Mouse (Mus musculus) stomach, embryonic 16.5 days (tissue): ENCODE results near the gene Selenot. TPM values are rescaled to one million over a fixed set of nuclear protein-coding genes. Genes with fewer than 3 reads are reported as not detected.
"Not testable (repeated sequence)": the region's sequence is repeated elsewhere in the genome, so short reads cannot be mapped to it uniquely, and the experiment has no call there.

Experiments used
- ATAC-seq: fragments of 200-750 bp; cut with Nextera tagmentation; 2 replicates; pipeline ENCODE4 v1.8.0; 2017; ENCODE audit warnings: moderate number of reproducible peaks, moderate TSS enrichment; ENCODE audit not compliant: insufficient read depth, low FRiP score
- H3K27ac ChIP-seq: fragments of 300-500 bp; sonication (generic); 2 replicates; pipeline ENCODE4 v1.5.1; 2014; ENCODE audit warnings: low read length
- H3K27me3 ChIP-seq: fragments of 300-500 bp; sonication (generic); 2 replicates; pipeline ENCODE4 v1.6.1; 2014; ENCODE audit warnings: low read length, control low read depth, mixed read lengths; ENCODE audit not compliant: control insufficient read depth, insufficient read depth
- H3K36me3 ChIP-seq: fragments of 300-500 bp; sonication (generic); 2 replicates; pipeline ENCODE4 v1.6.1; 2014; ENCODE audit warnings: low read length; ENCODE audit not compliant: control insufficient read depth, insufficient read depth
- H3K4me1 ChIP-seq: fragments of 300-500 bp; sonication (generic); 2 replicates; pipeline ENCODE4 v1.6.1; 2014; ENCODE audit warnings: low read length, control low read depth, mixed read lengths; ENCODE audit not compliant: control insufficient read depth, insufficient read depth
- H3K4me2 ChIP-seq: fragments of 300-500 bp; sonication (generic); 2 replicates; pipeline ENCODE4 v1.6.1; 2014; ENCODE audit warnings: low read depth, low read length, mixed read lengths
- H3K4me3 ChIP-seq: fragments of 300-500 bp; sonication (generic); replicated peaks from 2 replicates; pipeline ENCODE4 v1.5.1; 2014; ENCODE audit warnings: mild to moderate bottlenecking, low read length
- H3K9ac ChIP-seq: fragments of 300-500 bp; sonication (generic); 2 replicates; pipeline ENCODE4 v1.6.1; 2014; ENCODE audit warnings: low read length
- H3K9me3 ChIP-seq: fragments of 300-500 bp; sonication (generic); replicated peaks from 2 replicates; pipeline ENCODE4 v1.6.1; 2016; ENCODE audit warnings: low read length, control low read depth; ENCODE audit not compliant: control insufficient read depth
- WGBS: fragments of 180-500 bp; shearing (Covaris S2); extraction: QIAGEN DNeasy Blood & Tissue Kit; methylation state at CpG from one replicate; pipeline ENCODE4 v1.1.7; 2014; 5-methylcytosine and 5-hydroxymethylcytosine counted together
- polyA plus RNA-seq: library from polyadenylated mRNA; unstranded; fragments of >200 nt; fragmentation: Nextera tagmentation; extraction: Ambion mirVana; gene quantifications from 2 replicates; pipeline ENCODE4 v1.2.1, GENCODE M21; 2015

Gene Selenot
- polyA plus RNA-seq, 1 experiment from 2014 or later = 20.1 TPM

GRCm38 (mm10) chr3:58577506-58578050 is 1.1 kb downstream of the Selenot start:
- Histone ChIP-seq H3K4me3 (peak overlapping the region; percentile 87), H3K9me3 (no peaks in the 10 kb centered on the region), H3K27ac (no peak overlapping the region; the same call in 1 of the 2 replicates), H3K4me1 (peaks cover 9% of the 10 kb centered on the region; the same call in 1 of the 2 replicates), H3K27me3 (no peaks in the 10 kb centered on the region), H3K4me2 (peak overlapping the region; percentile 68), H3K36me3 (peaks cover 10% of the 10 kb centered on the region; the same call in 1 of the 2 replicates), H3K9ac (peak overlapping the region; percentile 46; the same call in 1 of the 2 replicates)
- WGBS = 7% methylated on average over 8 of the region's 8 CpGs
- ATAC-seq = no peak

GRCm38 (mm10) chr3:58581530-58581929 is 5.1 kb downstream of the Selenot start:
- Histone ChIP-seq H3K9ac (no peak overlapping the region), H3K27ac (no peak overlapping the region), H3K4me2 (no peak overlapping the region), H3K4me1 (peaks cover 13% of the 10 kb centered on the region; the same call in 1 of the 2 replicates), H3K9me3 (no peaks in the 10 kb centered on the region), H3K36me3 (peaks cover 10% of the 10 kb centered on the region; the same call in 1 of the 2 replicates), H3K4me3 (no peak overlapping the region), H3K27me3 (no peaks in the 10 kb centered on the region)
- WGBS = 86% methylated on average over 4 of the region's 4 CpGs
- ATAC-seq = no peak

- H3K36me3 ChIP-seq = peaks cover 13% of the 10 kb centered on the region; the same call in 1 of the 2 replicates
- H3K9ac ChIP-seq = no peak overlapping the region
- H3K27ac ChIP-seq = no peak overlapping the region
- 72% methylated on average over 5 of the region's 5 CpGs for WGBS
- H3K4me1 ChIP-seq = peaks cover 13% of the 10 kb centered on the region; the same call in 1 of the 2 replicates
- no peaks in the 10 kb centered on the region for H3K9me3 ChIP-seq
- H3K4me2 ChIP-seq = no peak overlapping the region
- H3K4me3 ChIP-seq = no peak overlapping the region
- ATAC-seq = no peak
- H3K27me3 ChIP-seq = no peaks in the 10 kb centered on the region
These were observed 5.9 kb downstream of the Selenot start for GRCm38 (mm10) chr3:58582297-58582696.

- Histone ChIP-seq H3K4me1 (peaks cover 13% of the 10 kb centered on the region; the same call in 1 of the 2 replicates), H3K9me3 (no peaks in the 10 kb centered on the region), H3K9ac (no peak overlapping the region), H3K4me2 (no peak overlapping the region), H3K4me3 (no peak overlapping the region), H3K36me3 (peaks cover 16% of the 10 kb centered on the region; the same call in 1 of the 2 replicates), H3K27ac (no peak overlapping the region), H3K27me3 (no peaks in the 10 kb centered on the region)
- 84% methylated on average over 5 of the region's 5 CpGs for WGBS
- ATAC-seq = no peak
These were observed 6.5 kb downstream of the Selenot start for GRCm38 (mm10) chr3:58582788-58583426.

- 0 out of 2 replicates have a peak, but pooled peaks cover 19% of the 10 kb centered on the region for H3K36me3 ChIP-seq
- not testable (repeated sequence) for H3K4me3 ChIP-seq, H3K4me1 ChIP-seq, H3K9ac ChIP-seq, H3K27ac ChIP-seq, H3K27me3 ChIP-seq, H3K4me2 ChIP-seq, ATAC-seq, H3K9me3 ChIP-seq
- 82% methylated on average over 4 of the region's 4 CpGs for WGBS
These were observed 14.1 kb downstream of the Selenot start for GRCm38 (mm10) chr3:58590544-58590943.

GRCm38 (mm10) chr3:58592666-58593065 is 16.2 kb downstream of the Selenot start:
- not testable (repeated sequence) for H3K4me1 ChIP-seq, H3K27me3 ChIP-seq, H3K4me2 ChIP-seq, H3K9me3 ChIP-seq, H3K9ac ChIP-seq, H3K27ac ChIP-seq, H3K4me3 ChIP-seq, ATAC-seq
- WGBS = 90% methylated on average over 7 of the region's 7 CpGs
- 0 out of 2 replicates have a peak, but pooled peaks cover 13% of the 10 kb centered on the region for H3K36me3 ChIP-seq

GRCm38 (mm10) chr3:58593623-58594022 is 17.2 kb downstream of the Selenot start:
- Histone ChIP-seq H3K9me3 (no peaks in the 10 kb centered on the region), H3K36me3 (0 out of 2 replicates have a peak, but pooled peaks cover 12% of the 10 kb centered on the region), H3K4me1 (no peaks in the 10 kb centered on the region), H3K9ac (no peak overlapping the region), H3K27ac (no peak overlapping the region), H3K27me3 (no peaks in the 10 kb centered on the region), H3K4me2 (no peak overlapping the region), H3K4me3 (no peak overlapping the region)
- WGBS = 67% methylated on average over 5 of the region's 5 CpGs
- ATAC-seq = no peak

GRCm38 (mm10) chr3:58608506-58608905 is 32.1 kb downstream of the Selenot start:
- Histone ChIP-seq H3K4me3 (no peak overlapping the region), H3K27me3 (no peaks in the 10 kb centered on the region), H3K4me1 (no peaks in the 10 kb centered on the region), H3K9me3 (no peaks in the 10 kb centered on the region; the same call in 1 of the 2 replicates), H3K9ac (no peak overlapping the region), H3K27ac (no peak overlapping the region), H3K4me2 (no peak overlapping the region), H3K36me3 (no peaks in the 10 kb centered on the region)
- WGBS = 62% methylated on average over 4 of the region's 4 CpGs
- no peak for ATAC-seq

GRCm38 (mm10) chr3:58609985-58610384 is 33.5 kb downstream of the Selenot start:
- H3K9me3 ChIP-seq = no peaks in the 10 kb centered on the region; the same call in 1 of the 2 replicates
- ATAC-seq = no peak
- H3K4me3 ChIP-seq = no peak overlapping the region
- no peak overlapping the region for H3K27ac ChIP-seq
- H3K36me3 ChIP-seq = no peaks in the 10 kb centered on the region
- H3K27me3 ChIP-seq = no peaks in the 10 kb centered on the region
- no peak overlapping the region for H3K4me2 ChIP-seq
- no peaks in the 10 kb centered on the region for H3K4me1 ChIP-seq
- WGBS = 74% methylated on average over 5 of the region's 5 CpGs
- no peak overlapping the region for H3K9ac ChIP-seq
